Mouse (Mus musculus) midbrain, postnatal 0 days (tissue): ENCODE data around the gene Elf2. TPM values are rescaled to one million over a fixed set of nuclear protein-coding genes. Genes with fewer than 3 reads are reported as not detected.
A peak's percentile ranks its signal among the peaks of the same experiment; 100 is the strongest.

Source experiments
- ATAC-seq: fragments of 200-750 bp; cut with Nextera tagmentation; 2 replicates; pipeline ENCODE4 v1.8.0; 2017; ENCODE audit warnings: moderate number of reproducible peaks, mild to moderate bottlenecking, moderate TSS enrichment, moderate library complexity; ENCODE audit not compliant: low FRiP score
- DNase-seq: peaks from one replicate; pipeline ENCODE4 v3.0.0-alpha.2; 2015; ENCODE audit warnings: low spot score
- H3K27ac ChIP-seq: fragments of 300-500 bp; sonication (generic); 2 replicates; pipeline ENCODE4 v1.5.1; 2014; ENCODE audit warnings: low read depth, mild to moderate bottlenecking, low read length, mixed read lengths
- H3K27me3 ChIP-seq: fragments of 300-500 bp; sonication (generic); 2 replicates; pipeline ENCODE4 v1.6.1; 2014; ENCODE audit warnings: low read length, control low read depth, mixed read lengths; ENCODE audit not compliant: insufficient read depth
- H3K36me3 ChIP-seq: fragments of 300-500 bp; sonication (generic); 2 replicates; pipeline ENCODE4 v1.6.1; 2014; ENCODE audit warnings: low read length, control low read depth, mixed read lengths; ENCODE audit not compliant: insufficient read depth
- H3K4me1 ChIP-seq: fragments of 300-500 bp; sonication (generic); 2 replicates; pipeline ENCODE4 v1.6.1; 2014; ENCODE audit warnings: mild to moderate bottlenecking, control low read depth, antibody characterized with exemption, low read length, mixed read lengths; ENCODE audit not compliant: insufficient read depth
- H3K4me2 ChIP-seq: fragments of 300-500 bp; sonication (generic); 2 replicates; pipeline ENCODE4 v1.6.1; 2014; ENCODE audit warnings: low read depth, mild to moderate bottlenecking, low read length, mixed read lengths; ENCODE audit not compliant: poor library complexity, severe bottlenecking
- H3K4me3 ChIP-seq: fragments of 300-500 bp; sonication (generic); 2 replicates; pipeline ENCODE4 v1.5.1; 2014; ENCODE audit warnings: low read depth, mild to moderate bottlenecking, low read length, moderate library complexity
- H3K9ac ChIP-seq: fragments of 300-500 bp; sonication (generic); replicated peaks from 2 replicates; pipeline ENCODE4 v1.6.1; 2014; ENCODE audit warnings: mild to moderate bottlenecking, low read length, moderate library complexity, mixed read lengths; ENCODE audit not compliant: poor library complexity, severe bottlenecking
- H3K9me3 ChIP-seq: fragments of 300-500 bp; sonication (generic); 2 replicates; pipeline ENCODE4 v1.6.1; 2016; ENCODE audit warnings: low read length, control low read depth
- CTCF ChIP-seq: IDR thresholded peaks from 2 replicates; pipeline ENCODE4 v1.5.1; 2016; ENCODE audit warnings: antibody characterized with exemption, mild to moderate bottlenecking
- WGBS: fragments of 180-500 bp; shearing (Covaris S2); extraction: QIAGEN DNeasy Blood & Tissue Kit; methylation state at CpG from one replicate; pipeline ENCODE4 v1.1.7; 2014; 5-methylcytosine and 5-hydroxymethylcytosine counted together
- microRNA-seq: library from miRNA; unstranded; fragments of <30 nt; microRNA quantifications from one replicate; pipeline ENCODE4, GENCODE M21; 2016; ENCODE audit warnings: borderline number of aligned reads
- polyA plus RNA-seq: library from polyadenylated mRNA; unstranded; fragments of >200 nt; fragmentation: Nextera tagmentation; extraction: Ambion mirVana; gene quantifications from 2 replicates; pipeline ENCODE4 v1.2.1, GENCODE M21; 2015
- total RNA-seq: library from RNA; depleted of rRNA; stranded (reverse); fragments of >200 nt; gene quantifications from 2 replicates; pipeline ENCODE4 v1.2.3, GENCODE M21; 2014; rRNA removed

The Elf2 gene
- total and polyA plus RNA-seq, 2 experiments from 2014 or later: 26.1 to 38.7 TPM

- TF ChIP-seq CTCF: no peak
Measured at GRCm38 (mm10) chr3:51204897-51205296, 135.6 kb downstream of the Elf2 start.

DNA sequence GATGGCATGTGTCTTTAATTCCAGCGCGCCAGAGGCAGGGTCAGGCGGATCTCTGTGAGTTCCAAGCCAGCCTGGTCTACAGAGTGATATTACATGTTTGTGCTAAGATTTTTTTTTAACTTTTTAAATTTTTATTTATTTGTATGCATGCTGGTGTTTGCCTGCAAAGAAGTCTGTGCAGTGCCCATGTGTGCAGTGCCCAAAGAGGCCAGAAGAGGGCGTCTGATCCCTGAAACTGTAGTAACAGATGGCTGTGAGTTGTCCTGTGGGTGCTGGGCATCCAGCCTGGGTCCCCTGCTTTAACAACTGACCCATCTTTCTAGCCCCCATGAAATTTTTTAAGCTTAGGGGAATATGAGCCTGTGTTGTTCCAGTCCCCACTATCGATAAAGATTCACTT is 136.0 kb downstream of the Elf2 start:
- Histone ChIP-seq H3K4me3 (no peak overlapping the region), H3K27ac (no peak overlapping the region), H3K36me3 (no peaks in the 10 kb centered on the region), H3K4me2 (no peak overlapping the region), H3K9ac (no peak overlapping the region), H3K9me3 (no peaks in the 10 kb centered on the region), H3K4me1 (no peaks in the 10 kb centered on the region), H3K27me3 (no peaks in the 10 kb centered on the region)
- ATAC-seq (no peak), DNase-seq (no peak)
- 93% methylated on average over 5 of the region's 5 CpGs for WGBS
- TF ChIP-seq CTCF: peak; percentile 18

More at GRCm38 (mm10) chr3:51204897-51205296, 135.6 kb downstream of the Elf2 start:
- Histone ChIP-seq H3K4me2 (no peak overlapping the region), H3K4me1 (no peaks in the 10 kb centered on the region), H3K36me3 (no peaks in the 10 kb centered on the region), H3K9me3 (no peaks in the 10 kb centered on the region), H3K27me3 (no peaks in the 10 kb centered on the region), H3K9ac (no peak overlapping the region), H3K4me3 (no peak overlapping the region), H3K27ac (no peak overlapping the region)
- ATAC-seq (no peak), DNase-seq (no peak)
- 93% methylated on average over 14 of the region's 14 CpGs for WGBS

DNA sequence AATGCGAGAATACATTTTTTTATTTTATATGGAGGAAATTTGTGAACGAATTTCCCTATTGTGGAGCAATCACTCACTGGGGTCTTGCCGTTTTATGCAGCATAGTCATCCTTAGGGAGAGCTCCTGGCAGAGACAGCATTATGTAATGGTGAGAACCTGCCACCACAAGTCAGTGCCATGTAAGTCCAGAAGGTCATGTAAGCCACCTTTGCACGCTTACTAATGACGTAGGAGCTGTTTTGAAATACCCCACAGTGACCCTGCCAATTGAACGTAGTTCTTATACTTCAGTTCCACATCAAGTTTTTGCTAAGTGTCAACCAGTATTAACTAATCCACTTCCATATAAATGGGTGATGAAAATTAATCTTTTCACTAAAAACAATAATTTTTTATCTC is 136.6 kb downstream of the Elf2 start:
- Histone ChIP-seq H3K9ac (no peak overlapping the region), H3K27ac (no peak overlapping the region), H3K9me3 (no peaks in the 10 kb centered on the region), H3K27me3 (no peaks in the 10 kb centered on the region), H3K4me1 (no peaks in the 10 kb centered on the region), H3K4me3 (no peak overlapping the region), H3K36me3 (no peaks in the 10 kb centered on the region), H3K4me2 (no peak overlapping the region)
- TF ChIP-seq CTCF: no peak
- ATAC-seq: no peak
- no peak for DNase-seq
- WGBS: 91% methylated on average over 6 of the region's 6 CpGs

Small RNAs within 50 kb of the gene (microRNA-seq; reads per million reads assigned to microRNA genes)
- gene Gm24282: not detected

Other genes starting within 250 kb of the Elf2 start
- 50.0 and 51.7 TPM in 2 replicates for gene Noct, start 116.2 kb downstream of the Elf2 start, total RNA-seq
- 36.1 and 36.7 TPM in 2 replicates for gene Noct, start 116.2 kb downstream of the Elf2 start, polyA plus RNA-seq
- gene Mgarp, start 56.1 kb upstream of the Elf2 start, total RNA-seq: 0.49 TPM in 1 of 2 replicates, not detected in the other
- 0.40 and 0.49 TPM in 2 replicates for gene Mgarp, start 56.1 kb upstream of the Elf2 start, polyA plus RNA-seq
- gene Ndufc1, start 68.3 kb upstream of the Elf2 start, total RNA-seq: 31.5 and 36.4 TPM in 2 replicates
- gene Ndufc1, start 68.3 kb upstream of the Elf2 start, polyA plus RNA-seq: 961 and 994 TPM in 2 replicates
- gene Naa15, start 74.5 kb upstream of the Elf2 start, total RNA-seq: 19.5 and 33.8 TPM in 2 replicates
- gene Naa15, start 74.5 kb upstream of the Elf2 start, polyA plus RNA-seq: 26.4 and 29.7 TPM in 2 replicates
- 24.2 and 28.6 TPM in 2 replicates for gene Rab33b, start 143.3 kb upstream of the Elf2 start, total RNA-seq
- 29.5 and 30.9 TPM in 2 replicates for gene Rab33b, start 143.3 kb upstream of the Elf2 start, polyA plus RNA-seq
- 11.7 and 16.1 TPM in 2 replicates for gene Setd7, start 220.2 kb upstream of the Elf2 start, total RNA-seq
- gene Setd7, start 220.2 kb upstream of the Elf2 start, polyA plus RNA-seq: 1.1 and 2.7 TPM in 2 replicates